Mouse (Mus musculus) limb, embryonic 10.5 days (tissue): Measurements from ENCODE around the gene Hivep1. TPM values are rescaled to one million over a fixed set of nuclear protein-coding genes. Genes with fewer than 3 reads are reported as not detected.

Experiments used
- DNase-seq: peaks from one replicate; pipeline ENCODE4 v3.0.0-alpha.2; 2017; ENCODE audit warnings: low spot score
- H3K27ac ChIP-seq: fragments of 300-500 bp; sonication (generic); 2 replicates; pipeline ENCODE4 v1.5.1; 2016; ENCODE audit warnings: mild to moderate bottlenecking
- H3K27me3 ChIP-seq: fragments of 300-500 bp; sonication (generic); 2 replicates; pipeline ENCODE4 v1.6.1; 2016; ENCODE audit warnings: low read depth, mild to moderate bottlenecking; ENCODE audit not compliant: poor library complexity, severe bottlenecking
- H3K36me3 ChIP-seq: fragments of 300-500 bp; sonication (generic); 2 replicates; pipeline ENCODE4 v1.6.1; 2016; ENCODE audit warnings: mild to moderate bottlenecking, moderate library complexity
- H3K4me1 ChIP-seq: fragments of 300-500 bp; sonication (generic); 2 replicates; pipeline ENCODE4 v1.6.1; 2016
- H3K4me3 ChIP-seq: fragments of 300-500 bp; sonication (generic); 2 replicates; pipeline ENCODE4 v1.5.1; 2016; ENCODE audit warnings: mild to moderate bottlenecking, moderate library complexity
- H3K9me3 ChIP-seq: fragments of 300-500 bp; sonication (generic); replicated peaks from 2 replicates; pipeline ENCODE4 v1.6.1; 2016; ENCODE audit warnings: mild to moderate bottlenecking
- WGBS: fragments of 180-500 bp; shearing (Covaris S2); methylation state at CpG from one replicate; pipeline ENCODE4 v1.1.7; 2016; 5-methylcytosine and 5-hydroxymethylcytosine counted together
- polyA plus RNA-seq: library from polyadenylated mRNA; unstranded; fragments of >200 nt; fragmentation: Nextera tagmentation; extraction: Ambion mirVana; gene quantifications from 2 replicates; pipeline ENCODE4 v1.2.1, GENCODE M21; 2016

The Hivep1 gene
- polyA plus RNA-seq, 1 experiment from 2014 or later = 9.4 TPM

DNA sequence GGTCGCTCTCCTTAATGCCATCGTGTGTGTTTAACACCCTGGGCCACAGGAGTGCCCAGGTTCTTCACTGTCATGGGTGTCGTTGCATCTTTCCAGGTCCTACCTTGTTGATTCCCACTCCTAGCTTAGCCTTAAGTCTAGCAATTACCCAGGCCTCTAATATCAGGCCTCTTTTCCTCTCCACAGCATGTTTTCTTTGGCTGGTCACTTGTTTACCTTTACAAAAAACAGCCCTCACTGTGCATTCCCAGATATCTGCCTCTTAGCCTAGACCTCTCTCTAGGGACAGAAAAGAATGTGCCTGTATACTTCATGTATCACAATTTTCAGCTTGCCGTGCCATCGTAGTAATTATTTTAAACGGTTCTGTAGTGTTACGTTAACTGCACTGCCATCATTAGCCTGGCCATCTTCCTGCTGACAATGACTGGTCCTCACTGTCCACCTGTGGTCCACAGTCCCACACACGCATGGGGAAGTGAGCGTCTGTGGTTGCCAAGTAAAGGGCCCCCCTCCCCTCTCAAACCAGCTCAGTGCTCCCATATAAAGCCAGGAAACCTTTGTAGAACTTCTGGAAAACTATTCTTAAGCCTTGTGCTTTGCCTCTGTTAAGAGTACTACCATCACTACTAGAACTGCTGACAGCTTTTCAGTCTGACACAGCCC lies 98.8 kb downstream of the Hivep1 start:
- no peaks in the 10 kb centered on the region for H3K9me3 ChIP-seq
- H3K36me3 ChIP-seq = peaks cover 13% of the 10 kb centered on the region
- no peak for DNase-seq
- WGBS = 86% methylated on average over 9 of the region's 9 CpGs
- H3K4me3 ChIP-seq = no peak overlapping the region
- H3K27me3 ChIP-seq = no peaks in the 10 kb centered on the region
- H3K27ac ChIP-seq = peak overlapping the region; percentile 30; the same call in 1 of the 2 replicates
- 0 out of 2 replicates have a peak, but pooled peaks cover 12% of the 10 kb centered on the region for H3K4me1 ChIP-seq

GRCm38 (mm10) chr13:42158259-42158658 lies 106.4 kb downstream of the Hivep1 start:
- 92% methylated on average over 14 of the region's 14 CpGs for WGBS
- DNase-seq = peak; percentile 18
- H3K27me3 ChIP-seq = no peaks in the 10 kb centered on the region
- no peaks in the 10 kb centered on the region for H3K9me3 ChIP-seq
- H3K4me1 ChIP-seq = peaks cover 17% of the 10 kb centered on the region
- no peak overlapping the region for H3K4me3 ChIP-seq
- no peak overlapping the region for H3K27ac ChIP-seq
- H3K36me3 ChIP-seq = peaks cover 56% of the 10 kb centered on the region

GRCm38 (mm10) chr13:42159416-42160185 lies 107.8 kb downstream of the Hivep1 start:
- Histone ChIP-seq H3K36me3 (peaks cover 53% of the 10 kb centered on the region), H3K4me3 (no peak overlapping the region), H3K27ac (no peak overlapping the region), H3K27me3 (no peaks in the 10 kb centered on the region), H3K4me1 (peaks cover 17% of the 10 kb centered on the region), H3K9me3 (no peaks in the 10 kb centered on the region)
- peak; percentile 31 for DNase-seq
- WGBS = 52% methylated on average over 14 of the region's 14 CpGs

DNA sequence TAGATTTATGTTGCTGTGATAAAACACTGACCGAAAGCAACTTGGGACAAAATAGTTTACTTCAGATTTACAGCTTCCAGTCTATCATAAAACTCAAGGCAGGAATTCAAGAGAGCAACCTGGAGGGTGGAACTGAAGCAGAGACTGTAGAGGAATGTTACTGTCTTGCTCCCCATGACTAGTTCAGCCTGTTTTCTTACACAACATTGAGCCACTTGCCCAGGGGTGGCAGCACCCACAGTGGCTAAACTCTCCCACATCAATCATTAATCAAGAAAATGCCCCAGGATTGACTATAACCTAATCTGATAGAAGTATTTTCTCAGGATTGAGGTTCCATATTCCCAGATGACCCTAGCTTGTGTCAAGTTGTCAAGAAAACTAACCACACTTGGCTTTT lies 119.0 kb downstream of the Hivep1 start:
- DNase-seq = no peak
- Histone ChIP-seq H3K4me1 (no peaks in the 10 kb centered on the region), H3K27ac (no peak overlapping the region), H3K4me3 (no peak overlapping the region), H3K27me3 (no peaks in the 10 kb centered on the region), H3K36me3 (peaks cover 48% of the 10 kb centered on the region), H3K9me3 (no peaks in the 10 kb centered on the region)
- 94% methylated on average over 1 of the region's 1 CpGs for WGBS

- Histone ChIP-seq H3K9me3 (no peaks in the 10 kb centered on the region), H3K36me3 (peaks cover 35% of the 10 kb centered on the region), H3K4me1 (no peaks in the 10 kb centered on the region), H3K27ac (no peak overlapping the region), H3K4me3 (no peak overlapping the region), H3K27me3 (no peaks in the 10 kb centered on the region)
- WGBS = 37% methylated on average over 3 of the region's 3 CpGs
- DNase-seq = no peak
These were observed 123.1 kb downstream of the Hivep1 start for GRCm38 (mm10) chr13:42174827-42175420.

GRCm38 (mm10) chr13:42182635-42183034 lies 130.8 kb downstream of the Hivep1 start:
- no peak overlapping the region for H3K4me3 ChIP-seq
- WGBS = 97% methylated on average over 5 of the region's 5 CpGs
- H3K9me3 ChIP-seq = no peaks in the 10 kb centered on the region
- H3K4me1 ChIP-seq = no peaks in the 10 kb centered on the region
- DNase-seq = no peak
- no peaks in the 10 kb centered on the region for H3K27me3 ChIP-seq
- no peak overlapping the region for H3K27ac ChIP-seq
- peaks cover 38% of the 10 kb centered on the region for H3K36me3 ChIP-seq

GRCm38 (mm10) chr13:42184131-42184530 lies 132.3 kb downstream of the Hivep1 start:
- Histone ChIP-seq H3K36me3 (peaks cover 38% of the 10 kb centered on the region), H3K4me1 (no peaks in the 10 kb centered on the region), H3K27me3 (no peaks in the 10 kb centered on the region), H3K27ac (no peak overlapping the region), H3K4me3 (no peak overlapping the region), H3K9me3 (no peaks in the 10 kb centered on the region)
- DNase-seq = no peak
- WGBS = 97% methylated on average over 17 of the region's 17 CpGs

DNA sequence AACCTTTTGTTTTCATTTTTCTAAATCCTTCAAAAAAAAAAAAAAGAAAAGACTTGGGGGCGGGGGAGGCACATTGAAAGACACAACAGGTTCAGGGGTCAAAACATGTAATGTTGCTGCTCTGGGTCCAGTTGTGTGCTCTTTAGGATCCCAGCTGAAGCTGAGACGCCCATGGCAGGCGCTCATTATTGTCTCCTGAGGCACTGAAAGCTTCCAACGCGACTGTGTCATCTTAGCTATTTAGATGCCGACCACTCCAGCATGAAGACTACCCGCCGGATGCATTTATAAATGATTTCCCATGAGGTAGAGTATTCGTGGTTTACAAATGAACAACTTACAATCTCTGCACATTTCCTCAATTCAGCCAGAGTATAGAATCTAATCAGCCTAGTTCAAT lies 141.2 kb downstream of the Hivep1 start:
- no peak for DNase-seq
- H3K4me1 ChIP-seq = no peaks in the 10 kb centered on the region
- H3K36me3 ChIP-seq = no peaks in the 10 kb centered on the region
- 57% methylated on average over 9 of the region's 9 CpGs for WGBS
- no peaks in the 10 kb centered on the region for H3K27me3 ChIP-seq
- H3K9me3 ChIP-seq = no peaks in the 10 kb centered on the region
- no peak overlapping the region for H3K4me3 ChIP-seq
- no peak overlapping the region for H3K27ac ChIP-seq

- Histone ChIP-seq H3K4me1 (no peaks in the 10 kb centered on the region), H3K9me3 (no peaks in the 10 kb centered on the region), H3K4me3 (no peak overlapping the region), H3K27me3 (no peaks in the 10 kb centered on the region), H3K36me3 (no peaks in the 10 kb centered on the region), H3K27ac (no peak overlapping the region)
- WGBS = 91% methylated on average over 7 of the region's 7 CpGs
- DNase-seq = no peak
These were observed 143.8 kb downstream of the Hivep1 start for GRCm38 (mm10) chr13:42195671-42196070.

GRCm38 (mm10) chr13:42197656-42198055 lies 145.8 kb downstream of the Hivep1 start:
- DNase-seq = no peak
- Histone ChIP-seq H3K27ac (no peak overlapping the region), H3K4me3 (no peak overlapping the region), H3K9me3 (no peaks in the 10 kb centered on the region), H3K36me3 (no peaks in the 10 kb centered on the region), H3K4me1 (no peaks in the 10 kb centered on the region), H3K27me3 (no peaks in the 10 kb centered on the region)
- WGBS = 95% methylated on average over 2 of the region's 2 CpGs

DNA sequence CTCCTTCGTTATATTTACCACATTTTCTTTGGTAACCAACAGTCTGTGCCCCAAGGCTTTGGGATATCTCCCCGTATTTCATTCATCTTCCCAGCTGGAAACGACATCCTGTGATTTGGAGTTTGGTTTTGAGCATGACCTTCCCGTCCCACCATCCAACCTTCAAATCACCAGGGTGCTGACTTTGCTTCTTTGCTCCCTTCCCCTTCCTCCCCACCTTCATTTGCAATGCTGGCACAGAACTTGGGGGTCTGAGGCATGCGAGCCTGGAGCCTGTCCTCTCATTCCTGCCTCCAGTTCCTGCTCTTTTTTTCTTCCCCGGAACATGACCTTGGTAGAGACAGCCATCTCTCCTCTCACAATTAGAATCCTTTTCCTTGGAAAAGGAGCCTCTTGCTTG lies 161.7 kb downstream of the Hivep1 start:
- no peaks in the 10 kb centered on the region for H3K9me3 ChIP-seq
- no peak overlapping the region for H3K27ac ChIP-seq
- WGBS = 86% methylated on average over 6 of the region's 6 CpGs
- H3K27me3 ChIP-seq = no peaks in the 10 kb centered on the region
- H3K4me1 ChIP-seq = no peaks in the 10 kb centered on the region
- H3K4me3 ChIP-seq = no peak overlapping the region
- no peak for DNase-seq
- H3K36me3 ChIP-seq = no peaks in the 10 kb centered on the region

- DNase-seq = no peak
- Histone ChIP-seq H3K9me3 (no peaks in the 10 kb centered on the region), H3K4me1 (0 out of 2 replicates have a peak, but pooled peaks cover 4% of the 10 kb centered on the region), H3K27me3 (no peaks in the 10 kb centered on the region), H3K4me3 (no peak overlapping the region), H3K36me3 (no peaks in the 10 kb centered on the region), H3K27ac (no peak overlapping the region)
- 91% methylated on average over 7 of the region's 7 CpGs for WGBS
These were observed 170.6 kb downstream of the Hivep1 start for GRCm38 (mm10) chr13:42222401-42222800.

DNA sequence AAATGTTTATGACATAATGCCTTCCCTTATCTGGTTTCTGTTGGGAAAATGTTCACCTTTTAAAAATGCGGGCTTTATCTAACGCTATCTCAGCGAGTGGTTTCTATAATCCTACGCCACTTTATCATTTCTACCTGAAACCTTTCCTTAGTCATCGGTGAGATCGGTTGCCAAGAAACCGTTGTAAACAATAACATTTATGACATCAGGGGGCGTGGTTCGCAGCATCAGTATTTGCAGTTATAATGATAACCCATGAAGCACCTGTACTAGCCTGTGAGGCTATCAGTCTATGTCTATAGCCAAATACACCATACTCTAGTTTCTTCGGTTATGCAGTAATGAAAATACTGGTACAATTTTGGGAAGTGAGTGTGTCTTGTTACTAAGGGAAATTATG lies 177.0 kb downstream of the Hivep1 start:
- no peaks in the 10 kb centered on the region for H3K27me3 ChIP-seq
- no peaks in the 10 kb centered on the region for H3K9me3 ChIP-seq
- WGBS = 95% methylated on average over 10 of the region's 10 CpGs
- H3K4me3 ChIP-seq = no peak overlapping the region
- DNase-seq = no peak
- H3K4me1 ChIP-seq = no peaks in the 10 kb centered on the region
- no peak overlapping the region for H3K27ac ChIP-seq
- no peaks in the 10 kb centered on the region for H3K36me3 ChIP-seq
